Mouse (Mus musculus): ENCODE measurements around the gene Zfp423. TPM values are rescaled to one million over a fixed set of nuclear protein-coding genes. Genes with fewer than 3 reads are reported as not detected.

Gene Zfp423
- total and polyA plus RNA-seq, 3 experiments = not detected

DNA sequence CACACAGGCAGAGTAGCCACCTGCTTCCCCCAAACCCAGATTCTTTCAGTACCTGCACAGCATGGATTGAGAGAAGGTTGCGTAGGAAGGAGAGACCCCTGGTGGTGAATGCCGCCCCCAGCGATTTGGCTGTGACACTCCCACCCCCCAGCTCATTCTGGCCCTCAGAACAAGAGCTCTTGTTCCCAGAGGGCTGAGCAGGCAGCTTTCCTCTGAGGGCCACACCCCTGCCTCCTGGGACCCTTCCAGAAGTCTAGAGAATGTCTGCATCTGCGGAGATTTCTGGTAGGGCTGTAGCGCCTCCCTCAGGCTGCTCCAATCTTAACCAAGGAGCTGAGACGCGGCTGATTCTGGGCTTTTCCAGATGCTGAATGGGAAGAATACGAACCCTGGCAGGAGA lies 211.8 kb downstream of the Zfp423 start:
- Histone ChIP-seq H3K79me2 (ENCODE audit: control insufficient read depth, insufficient read depth, low read length, poor library complexity) (no peaks in the 10 kb centered on the region), H3K27me3 (ENCODE audit: control insufficient read depth in 1 of 2, insufficient read depth in 2 of 2, low read length in 2 of 2) (no peaks in the 10 kb centered on the region), H3K27ac (ENCODE audit: control insufficient read depth, low read depth, low read length) (no peak overlapping the region), H3K36me3 (ENCODE audit: control insufficient read depth in 1 of 2, insufficient read depth in 2 of 2, low read length in 2 of 2) (no peaks in the 10 kb centered on the region), H3K4me3 (ENCODE audit: control insufficient read depth in 1 of 2, insufficient read depth in 1 of 2, low read depth in 2 of 2, low read length in 2 of 2) (no peak overlapping the region), H3K4me1 (ENCODE audit: control insufficient read depth in 1 of 2, insufficient read depth in 2 of 2, low read length in 2 of 2) (no peaks in the 10 kb centered on the region), H3K9me3 (replicated peaks; ENCODE audit: insufficient read depth, low read length) (no peaks in the 10 kb centered on the region), H3K9ac (ENCODE audit: control insufficient read depth, low read depth, low read length, poor library complexity, severe bottlenecking) (no peak overlapping the region)
- no peak for DNase-seq (ENCODE audit: low read depth, low spot score)
- TF ChIP-seq MAZ (IDR thresholded peaks at IDR 0.05; ENCODE audit: low read depth, low read length) (no peak), CHD2 (IDR thresholded peaks at IDR 0.05; ENCODE audit: low read length) (no peak), POLR2AphosphoS5 (IDR thresholded peaks at IDR 0.05; ENCODE audit: borderline replicate concordance, low read depth, low read length) (no peak), NRF1 (IDR thresholded peaks at IDR 0.05; ENCODE audit: insufficient read depth, low read depth, low read length, poor library complexity, severe bottlenecking) (no peak), CHD1 (IDR thresholded peaks at IDR 0.05; ENCODE audit: low read depth, low read length) (no peak), MXI1 (IDR thresholded peaks at IDR 0.05; ENCODE audit: low read depth, low read length) (no peak), ZNF384 (IDR thresholded peaks at IDR 0.05; ENCODE audit: low read depth, low read length) (no peak), CTCF (IDR thresholded peaks at IDR 0.05 in 2 of 3, conservative IDR thresholded peaks at IDR 0.05 in 1 of 3; ENCODE audit: control insufficient read depth in 1 of 3, insufficient read depth in 1 of 3, low read depth in 2 of 3, low read length in 3 of 3, poor library complexity in 1 of 3, severe bottlenecking in 1 of 3) (no peak), UBTF (IDR thresholded peaks at IDR 0.05; ENCODE audit: borderline replicate concordance, insufficient read depth, low read depth, low read length) (no peak), TAL1 (IDR thresholded peaks at IDR 0.05; ENCODE audit: low read length) (no peak), MYB (IDR thresholded peaks at IDR 0.05; ENCODE audit: low read depth, low read length) (no peak), RCOR1 (IDR thresholded peaks at IDR 0.05; ENCODE audit: low read depth, low read length) (no peak)

GRCm38 (mm10) chr8:87747142-87747541 lies 212.3 kb downstream of the Zfp423 start:
- no peak for DNase-seq (ENCODE audit: low read depth, low spot score)
- Histone ChIP-seq H3K9me3 (replicated peaks; ENCODE audit: insufficient read depth, low read length) (no peaks in the 10 kb centered on the region), H3K36me3 (ENCODE audit: control insufficient read depth in 1 of 2, insufficient read depth in 2 of 2, low read length in 2 of 2) (no peaks in the 10 kb centered on the region), H3K4me3 (ENCODE audit: control insufficient read depth in 1 of 2, insufficient read depth in 1 of 2, low read depth in 2 of 2, low read length in 2 of 2) (no peak overlapping the region), H3K4me1 (ENCODE audit: control insufficient read depth in 1 of 2, insufficient read depth in 2 of 2, low read length in 2 of 2) (no peaks in the 10 kb centered on the region), H3K27ac (ENCODE audit: control insufficient read depth, low read depth, low read length) (no peak overlapping the region), H3K9ac (ENCODE audit: control insufficient read depth, low read depth, low read length, poor library complexity, severe bottlenecking) (no peak overlapping the region), H3K79me2 (ENCODE audit: control insufficient read depth, insufficient read depth, low read length, poor library complexity) (no peaks in the 10 kb centered on the region), H3K27me3 (ENCODE audit: control insufficient read depth in 1 of 2, insufficient read depth in 2 of 2, low read length in 2 of 2) (no peaks in the 10 kb centered on the region)
- TF ChIP-seq MEF2A (IDR thresholded peaks at IDR 0.05; ENCODE audit: extremely low read depth, insufficient replicate concordance, low read depth, low read length, poor library complexity, severe bottlenecking) (no peak), NRF1 (IDR thresholded peaks at IDR 0.05; ENCODE audit: insufficient read depth, low read depth, low read length, poor library complexity, severe bottlenecking) (no peak)

GRCm38 (mm10) chr8:87746072-87746471 lies 213.3 kb downstream of the Zfp423 start:
- no peak for DNase-seq (ENCODE audit: low read depth, low spot score)
- Histone ChIP-seq H3K4me1 (ENCODE audit: control insufficient read depth in 1 of 2, insufficient read depth in 2 of 2, low read length in 2 of 2) (no peaks in the 10 kb centered on the region), H3K27ac (ENCODE audit: control insufficient read depth, low read depth, low read length) (no peak overlapping the region), H3K4me3 (ENCODE audit: control insufficient read depth in 1 of 2, insufficient read depth in 1 of 2, low read depth in 2 of 2, low read length in 2 of 2) (no peak overlapping the region), H3K9ac (ENCODE audit: control insufficient read depth, low read depth, low read length, poor library complexity, severe bottlenecking) (no peak overlapping the region), H3K36me3 (ENCODE audit: control insufficient read depth in 1 of 2, insufficient read depth in 2 of 2, low read length in 2 of 2) (no peaks in the 10 kb centered on the region), H3K9me3 (replicated peaks; ENCODE audit: insufficient read depth, low read length) (no peaks in the 10 kb centered on the region), H3K79me2 (ENCODE audit: control insufficient read depth, insufficient read depth, low read length, poor library complexity) (no peaks in the 10 kb centered on the region), H3K27me3 (ENCODE audit: control insufficient read depth in 1 of 2, insufficient read depth in 2 of 2, low read length in 2 of 2) (no peaks in the 10 kb centered on the region)
- no peak for TF ChIP-seq TBP (IDR thresholded peaks at IDR 0.05; ENCODE audit: low read depth, low read length)
- TF ChIP-seq ETS1 (IDR thresholded peaks at IDR 0.05; ENCODE audit: low read depth, low read length) = no peak
- no peak for TF ChIP-seq ZC3H11A (IDR thresholded peaks at IDR 0.05; ENCODE audit: low read depth, low read length)
